Mouse (Mus musculus) G1E (cell line): ENCODE results near the gene Ldlrad3. TPM values are rescaled to one million over a fixed set of nuclear protein-coding genes. Genes with fewer than 3 reads are reported as not detected.

Experiments used
- ATAC-seq: 2 replicates; pipeline ENCODE4 v1.8.0; 2016; ENCODE audit warnings: mild to moderate bottlenecking; ENCODE audit not compliant: insufficient number of reproducible peaks, poor library complexity, low FRiP score, severe bottlenecking; ENCODE audit errors: extremely low read depth
- DNase-seq: peaks from one replicate; pipeline ENCODE4 v3.0.0; 2012; ENCODE audit warnings: low spot score
- H3K27me3 ChIP-seq: 2 replicates; pipeline ENCODE4 v1.6.1; 2012; ENCODE audit warnings: mild to moderate bottlenecking, low read length, inconsistent platforms; ENCODE audit not compliant: insufficient read depth
- H3K36me3 ChIP-seq: replicated peaks from 2 replicates; pipeline ENCODE3; 2012; ENCODE audit warnings: mild to moderate bottlenecking, inconsistent platforms
- H3K4me1 ChIP-seq: 2 replicates; pipeline ENCODE4 v1.6.1; 2012; ENCODE audit warnings: low read depth, low read length, inconsistent platforms, mixed read lengths; ENCODE audit not compliant: insufficient read depth
- H3K4me3 ChIP-seq: 2 replicates; pipeline ENCODE4 v1.5.1; 2012; ENCODE audit warnings: low read depth, mild to moderate bottlenecking, inconsistent platforms, low read length, moderate library complexity, mixed read lengths
- H3K9me3 ChIP-seq: replicated peaks from 2 replicates; pipeline ENCODE4 v1.6.1; 2012; ENCODE audit warnings: inconsistent platforms
- CTCF ChIP-seq: IDR thresholded peaks from 2 replicates; pipeline ENCODE4 v1.5.1; 2012; ENCODE audit warnings: low read depth, low read length, inconsistent platforms, mixed read lengths
- GATA1 ChIP-seq: IDR thresholded peaks from 2 replicates; pipeline ENCODE4 v1.6.1; 2012; ENCODE audit warnings: borderline replicate concordance, low read length, inconsistent platforms, mixed read lengths
- GATA2 ChIP-seq: IDR thresholded peaks from 2 replicates; pipeline ENCODE4 v1.6.1; 2012; ENCODE audit warnings: low read depth, low read length, inconsistent platforms, borderline replicate concordance
- POLR2AphosphoS5 ChIP-seq: IDR thresholded peaks from 2 replicates; pipeline ENCODE4 v1.6.1; 2012; ENCODE audit warnings: low read depth, low read length, inconsistent platforms; ENCODE audit not compliant: insufficient replicate concordance
- TAL1 ChIP-seq: conservative IDR thresholded peaks from 2 replicates; pipeline ENCODE4 v1.6.1; 2012; ENCODE audit warnings: low read depth, low read length, inconsistent platforms, mixed read lengths
- polyA plus RNA-seq: library from polyadenylated mRNA; stranded (reverse); fragments of >175 nt; gene quantifications from 2 replicates; pipeline ENCODE4 v1.2.3, GENCODE M21; 2012
- total RNA-seq, 2 experiments: library from RNA; stranded (forward) in 1 of 2; stranded (reverse) in 1 of 2; fragments of 200-1000 nt in 1 of 2; fragments of >200 nt in 1 of 2; fragmentation: Nextera tagmentation in 1 of 2; gene quantifications; 2 replicates each; pipeline ENCODE4 v1.2.3; 2014 to 2017

Gene Ldlrad3
- total RNA-seq (2014; fragmentation: Nextera tagmentation), result not detected in 2 replicates
- total RNA-seq (2017), result 0.17 and 0.38 TPM in 2 replicates
- 0.01 TPM in 1 of 2 replicates, not detected in the other for polyA plus RNA-seq

DNA sequence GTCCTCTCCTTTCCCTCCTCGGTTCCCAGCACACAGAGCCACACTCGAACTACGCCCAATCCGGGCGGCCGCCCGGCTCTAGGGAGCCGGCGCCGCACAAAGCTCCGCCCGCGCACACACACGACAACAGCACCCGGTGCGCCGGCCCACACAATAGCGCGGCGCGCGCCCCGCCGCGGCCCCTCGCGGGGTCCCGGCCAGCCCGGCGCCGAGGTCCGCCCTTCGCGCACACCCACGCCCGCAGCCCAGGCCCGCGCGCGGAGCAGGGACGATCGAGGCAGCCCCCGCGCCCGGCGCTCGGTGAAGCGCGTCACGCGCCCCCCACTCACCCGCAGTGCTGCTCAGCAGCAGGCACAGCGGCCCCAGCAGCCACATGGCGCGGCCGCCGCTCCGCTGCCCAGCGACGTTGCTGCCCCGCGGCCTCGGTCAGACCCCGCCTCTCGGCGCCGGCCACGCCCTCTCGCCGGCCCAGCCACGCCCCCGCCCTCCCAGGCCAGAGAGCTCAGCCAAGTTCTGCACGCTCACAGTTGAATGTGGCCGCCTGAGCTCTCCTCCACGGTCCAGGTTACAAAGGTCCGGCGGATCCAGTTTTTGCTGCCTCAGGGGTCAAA is at the start of gene Ldlrad3:
Ldlrad3 (minus strand) TSS at position 435 of the 611 bp plus-strand sequence.
- H3K27me3 ChIP-seq, result peaks cover 47% of the 10 kb centered on the region
- peak within 1 kb of the TSS; percentile 71 for H3K4me3 ChIP-seq
- 0 out of 2 replicates have a peak, but pooled peaks cover 3% of the 10 kb centered on the region for H3K9me3 ChIP-seq
- peak; percentile 45 for DNase-seq
- peak; percentile 68 for ATAC-seq
- H3K4me1 ChIP-seq, result peaks cover 12% of the 10 kb centered on the region
- no peak for TF ChIP-seq GATA2
- TF ChIP-seq CTCF, result no peak
- TF ChIP-seq POLR2AphosphoS5, result no peak
- no peak for TF ChIP-seq TAL1
- TF ChIP-seq GATA1, result no peak
- no peaks in the 10 kb centered on the region for H3K36me3 ChIP-seq

DNA sequence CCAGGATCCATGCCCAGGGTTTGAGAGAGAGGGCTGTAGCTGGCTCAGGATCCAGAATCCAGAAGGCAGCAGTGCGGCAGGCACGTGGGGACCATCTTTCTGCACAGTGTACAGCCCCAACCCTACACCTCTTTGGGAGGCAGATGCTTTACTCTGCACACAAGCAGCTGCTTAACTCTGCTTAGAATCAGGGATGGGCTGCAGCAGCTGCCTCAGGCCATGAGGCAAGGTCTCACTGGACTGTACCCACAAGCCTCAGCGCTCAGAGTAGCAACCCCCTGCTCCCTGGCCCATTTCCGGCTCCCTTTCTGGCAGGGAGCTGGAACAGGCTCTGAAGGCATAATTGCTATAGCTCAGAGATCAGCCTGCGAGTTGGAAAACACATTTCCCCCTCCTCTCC is 45.3 kb upstream of the Ldlrad3 start:
- no peaks in the 10 kb centered on the region for H3K9me3 ChIP-seq
- no peaks in the 10 kb centered on the region for H3K36me3 ChIP-seq
- TF ChIP-seq TAL1, result no peak
- TF ChIP-seq GATA2, result no peak
- TF ChIP-seq CTCF, result no peak
- TF ChIP-seq POLR2AphosphoS5, result no peak
- no peak for TF ChIP-seq GATA1
- H3K4me3 ChIP-seq, result no peak overlapping the region
- no peak for DNase-seq
- H3K4me1 ChIP-seq, result no peaks in the 10 kb centered on the region
- no peak for ATAC-seq
- H3K27me3 ChIP-seq, result peaks cover 20% of the 10 kb centered on the region

GRCm38 (mm10) chr2:102229126-102229525 is 42.9 kb upstream of the Ldlrad3 start:
- ATAC-seq, result no peak

DNA sequence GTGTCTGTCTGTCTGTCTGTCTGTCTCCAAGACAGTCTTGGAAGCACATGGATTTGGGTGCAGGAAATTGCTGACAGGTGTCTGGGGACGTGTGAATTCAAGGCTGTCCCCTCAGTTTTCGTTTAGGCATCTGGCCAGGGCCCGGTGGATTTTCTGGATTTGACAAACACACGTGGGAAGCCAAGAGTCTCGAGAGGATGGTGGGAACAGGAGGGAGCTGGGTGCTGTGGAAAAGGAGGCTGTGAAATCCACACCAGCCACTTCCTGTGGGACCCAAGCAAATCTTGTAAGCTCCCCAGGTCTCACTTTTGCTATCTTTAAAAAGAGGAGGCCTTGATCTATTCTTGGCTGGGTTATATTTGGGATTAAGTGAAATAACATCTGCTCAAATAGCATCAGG is 42.1 kb upstream of the Ldlrad3 start:
- H3K27me3 ChIP-seq, result peaks cover 20% of the 10 kb centered on the region
- no peak for DNase-seq

More at GRCm38 (mm10) chr2:102229126-102229525, 42.9 kb upstream of the Ldlrad3 start:
- H3K27me3 ChIP-seq, result peaks cover 20% of the 10 kb centered on the region
- H3K36me3 ChIP-seq, result no peaks in the 10 kb centered on the region
- TF ChIP-seq TAL1 (no peak), POLR2AphosphoS5 (no peak), CTCF (no peak), GATA1 (no peak), GATA2 (no peak)
- H3K4me3 ChIP-seq, result no peak overlapping the region
- no peaks in the 10 kb centered on the region for H3K9me3 ChIP-seq
- no peaks in the 10 kb centered on the region for H3K4me1 ChIP-seq
- no peak for DNase-seq

GRCm38 (mm10) chr2:102227839-102228238 is 41.7 kb upstream of the Ldlrad3 start:
- no peak for ATAC-seq
- DNase-seq, result no peak
- Histone ChIP-seq H3K27me3 (peaks cover 19% of the 10 kb centered on the region), H3K9me3 (no peaks in the 10 kb centered on the region), H3K4me3 (no peak overlapping the region), H3K36me3 (no peaks in the 10 kb centered on the region), H3K4me1 (no peaks in the 10 kb centered on the region)
- no peak for TF ChIP-seq GATA2
- no peak for TF ChIP-seq GATA1
- no peak for TF ChIP-seq CTCF
- TF ChIP-seq TAL1, result no peak
- TF ChIP-seq POLR2AphosphoS5, result no peak

More for the DNA sequence above, 42.1 kb upstream of the Ldlrad3 start:
- Histone ChIP-seq H3K36me3 (no peaks in the 10 kb centered on the region), H3K9me3 (no peaks in the 10 kb centered on the region), H3K4me1 (no peaks in the 10 kb centered on the region), H3K4me3 (no peak overlapping the region)
- TF ChIP-seq GATA2 (no peak), GATA1 (no peak), POLR2AphosphoS5 (no peak), TAL1 (no peak), CTCF (no peak)
- ATAC-seq, result no peak

GRCm38 (mm10) chr2:102226274-102226673 is 40.1 kb upstream of the Ldlrad3 start:
- TF ChIP-seq POLR2AphosphoS5 (no peak), TAL1 (no peak), GATA2 (no peak), GATA1 (no peak), CTCF (no peak)
- Histone ChIP-seq H3K27me3 (peaks cover 8% of the 10 kb centered on the region), H3K9me3 (no peaks in the 10 kb centered on the region), H3K4me3 (no peak overlapping the region), H3K36me3 (no peaks in the 10 kb centered on the region), H3K4me1 (no peaks in the 10 kb centered on the region)
- ATAC-seq, result no peak
- DNase-seq, result no peak
